Mouse (Mus musculus) cerebellum, adult 8-10 months (tissue): ENCODE data around the gene Diaph2.
"Not testable (repeated sequence)": the region's sequence is repeated elsewhere in the genome, so short reads cannot be mapped to it uniquely, and the experiment has no call there.

Experiments used
- DNase-seq: peaks from one replicate; pipeline ENCODE4 v3.0.0; 2022

Gene Diaph2

DNA sequence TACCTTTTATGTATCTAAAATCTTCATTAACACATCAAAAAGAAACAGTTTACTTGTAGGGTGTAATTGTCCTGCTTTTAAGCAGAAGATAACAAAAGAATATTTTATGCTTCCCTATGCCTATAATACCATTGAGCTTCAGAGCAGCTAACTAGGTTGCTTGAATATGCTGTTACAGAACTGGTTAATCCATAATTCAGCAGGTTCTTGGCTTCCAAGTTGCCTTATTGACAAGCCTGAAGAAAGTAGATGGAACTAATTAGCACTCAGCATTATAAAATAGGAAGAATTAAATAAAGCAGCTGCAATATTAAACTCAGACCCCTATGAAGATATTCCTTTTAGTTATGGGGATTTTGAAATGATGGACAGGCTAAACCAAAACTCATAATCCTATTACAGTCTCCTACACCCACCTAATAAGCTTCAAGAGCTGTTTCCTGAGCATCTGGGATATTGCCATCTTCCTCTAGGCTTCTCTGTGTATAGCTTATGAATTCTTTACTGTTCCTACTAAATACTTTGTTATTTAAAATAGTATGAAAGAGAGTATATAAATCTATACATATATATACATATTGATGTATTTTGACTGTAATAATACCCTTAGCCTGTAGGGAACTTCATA, 601.4 kb downstream of the Diaph2 start:
- DNase-seq: no peak

- DNase-seq: no peak
Observed at GRCm38 (mm10) chrX:130351480-130351879, 601.9 kb downstream of the Diaph2 start.

GRCm38 (mm10) chrX:130393508-130394145, 644.1 kb downstream of the Diaph2 start:
- no peak for DNase-seq

- DNase-seq: peak; percentile 24
Observed at GRCm38 (mm10) chrX:130403214-130403613, 653.7 kb downstream of the Diaph2 start.

- DNase-seq: not testable (repeated sequence)
Observed at GRCm38 (mm10) chrX:130407471-130407870, 657.9 kb downstream of the Diaph2 start.

- DNase-seq: peak; percentile 32
Observed at GRCm38 (mm10) chrX:130408985-130409384, 659.4 kb downstream of the Diaph2 start.

GRCm38 (mm10) chrX:130423134-130423533, 673.6 kb downstream of the Diaph2 start:
- DNase-seq: no peak

- no peak for DNase-seq
Observed at GRCm38 (mm10) chrX:130451822-130452487, 702.4 kb downstream of the Diaph2 start.

DNA sequence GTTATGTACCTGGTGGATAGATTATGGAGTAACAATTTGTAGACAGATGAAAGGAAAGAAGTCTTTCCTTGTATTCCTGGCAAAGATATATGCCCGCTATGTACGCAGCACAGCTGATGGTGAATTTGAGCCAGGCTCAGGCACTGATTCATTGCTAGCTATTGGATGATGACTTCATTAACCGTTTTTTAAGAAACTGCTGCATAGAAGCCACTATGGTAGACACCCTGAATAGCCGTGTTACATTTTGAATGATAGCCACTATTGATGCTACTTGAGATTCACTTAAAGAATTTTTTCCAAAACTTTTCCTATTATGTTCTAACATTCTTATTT, 702.9 kb downstream of the Diaph2 start:
- no peak for DNase-seq

DNA sequence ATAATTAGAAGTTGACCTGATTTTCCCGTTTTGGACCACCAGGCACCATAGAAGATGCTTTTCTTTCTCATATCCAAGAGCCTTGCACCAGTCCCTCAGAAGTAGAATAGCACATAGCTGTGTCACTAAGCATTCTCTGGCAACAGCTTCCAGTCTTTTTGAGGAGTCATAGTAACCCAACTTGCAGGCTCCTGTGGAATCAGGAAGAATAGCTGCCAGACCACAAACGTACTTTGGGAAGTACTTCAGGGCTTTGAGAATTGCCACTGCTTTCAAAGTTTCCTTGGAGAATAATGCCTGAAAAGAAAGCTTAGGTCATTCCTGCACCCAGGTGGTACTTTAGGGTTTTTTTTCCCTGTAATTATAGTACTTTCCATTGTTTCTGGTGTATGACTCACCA, 723.6 kb downstream of the Diaph2 start:
- no peak for DNase-seq

- DNase-seq: no peak
Observed at GRCm38 (mm10) chrX:130480877-130481276, 731.3 kb downstream of the Diaph2 start.

DNA sequence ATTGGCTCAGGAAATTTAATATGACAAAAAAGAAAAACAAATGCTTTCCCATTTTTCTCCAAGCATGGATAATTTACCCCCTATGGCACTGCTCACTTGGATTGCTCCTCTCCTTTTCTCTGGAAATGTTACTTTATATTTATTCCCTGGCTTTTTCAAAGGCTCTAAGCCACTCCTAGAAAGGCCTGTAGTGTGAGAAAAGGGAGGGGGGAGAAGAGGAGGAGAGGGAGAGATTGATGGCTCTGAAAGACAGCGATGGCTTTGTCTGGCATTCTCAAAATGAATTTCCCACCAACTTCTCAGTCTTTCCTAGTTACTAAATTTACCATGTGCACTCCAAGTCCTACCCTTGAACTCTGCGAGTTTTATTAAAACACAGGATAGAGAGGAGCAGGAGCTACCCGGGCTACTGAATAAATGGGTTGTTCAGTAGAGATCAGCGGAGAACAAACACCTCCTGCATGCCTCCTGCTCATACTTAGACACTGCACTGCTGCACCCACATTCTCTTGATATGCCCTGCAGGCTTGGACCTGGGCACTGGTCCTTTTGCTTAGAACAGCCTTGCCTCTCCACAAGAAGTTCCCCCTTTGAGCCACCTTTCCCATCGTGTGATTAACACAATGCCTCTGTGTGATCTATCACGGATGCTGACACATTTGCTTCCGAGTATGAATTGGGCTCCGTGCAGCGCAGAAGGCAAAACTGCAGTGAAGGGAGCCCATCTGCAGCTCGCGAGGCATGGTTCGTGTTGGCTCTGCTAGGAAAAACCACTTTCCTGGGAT, 753.3 kb downstream of the Diaph2 start:
- DNase-seq: peak; percentile 10

DNA sequence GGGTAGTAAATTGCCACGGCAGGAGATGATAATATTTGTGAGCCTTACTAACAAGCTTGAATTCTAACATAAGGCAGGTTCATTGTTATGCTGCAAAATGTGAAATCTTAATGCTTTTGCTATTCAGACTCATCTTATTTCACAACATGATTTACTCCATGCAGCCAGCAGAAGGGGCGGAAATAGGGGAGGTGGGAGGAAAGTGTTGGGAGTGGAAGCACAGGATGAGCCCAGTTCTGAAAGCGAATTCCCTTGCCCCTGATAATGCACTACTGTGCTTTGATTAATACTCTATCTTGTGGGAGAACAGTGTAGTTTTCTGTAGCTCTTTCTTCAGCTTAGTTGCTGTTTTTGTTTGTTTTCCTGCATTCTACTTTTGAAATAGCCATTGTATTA, 753.9 kb downstream of the Diaph2 start:
- DNase-seq: no peak

GRCm38 (mm10) chrX:130505626-130506025, 756.1 kb downstream of the Diaph2 start:
- DNase-seq: no peak
